Mouse (Mus musculus) small intestine, adult 2 months (tissue): ENCODE data around the gene Nr3c2. TPM values are rescaled to one million over a fixed set of nuclear protein-coding genes. Genes with fewer than 3 reads are reported as not detected.

Experiments used
- H3K27ac ChIP-seq: fragments of 200-500 bp; 2 replicates; pipeline ENCODE4 v1.5.1; 2012; ENCODE audit warnings: low read depth, low read length, control low read depth, inconsistent platforms; ENCODE audit not compliant: insufficient read depth
- H3K27me3 ChIP-seq: fragments of 200-500 bp; 2 replicates; pipeline ENCODE4 v1.6.1; 2012; ENCODE audit warnings: mild to moderate bottlenecking, moderate library complexity, low read length, inconsistent platforms; ENCODE audit not compliant: control insufficient read depth, insufficient read depth
- H3K36me3 ChIP-seq: fragments of 200-500 bp; 2 replicates; pipeline ENCODE4 v1.6.1; 2012; ENCODE audit warnings: mild to moderate bottlenecking, low read length, control low read depth, inconsistent platforms; ENCODE audit not compliant: control insufficient read depth, insufficient read depth
- H3K4me1 ChIP-seq: fragments of 200-500 bp; 2 replicates; pipeline ENCODE4 v1.6.1; 2012; ENCODE audit warnings: low read length, inconsistent platforms, mixed read lengths; ENCODE audit not compliant: control insufficient read depth, insufficient read depth, insufficient read length
- H3K4me3 ChIP-seq: fragments of 200-500 bp; 2 replicates; pipeline ENCODE4 v1.5.1; 2012; ENCODE audit warnings: low read depth, mild to moderate bottlenecking, control low read depth, inconsistent platforms, low read length, moderate library complexity
- CTCF ChIP-seq: fragments of 200-500 bp; IDR thresholded peaks from 2 replicates; pipeline ENCODE4 v1.5.1; 2012; ENCODE audit warnings: low read depth, mild to moderate bottlenecking, control low read depth, inconsistent platforms, low read length, moderate library complexity, mixed read lengths; ENCODE audit not compliant: insufficient replicate concordance, insufficient read length; ENCODE audit errors: extremely low read depth
- POLR2A ChIP-seq: fragments of 200-500 bp; IDR thresholded peaks from 2 replicates; pipeline ENCODE4 v1.6.1; 2012; ENCODE audit warnings: low read depth, mild to moderate bottlenecking, control low read depth, inconsistent platforms, low read length, moderate library complexity
- WGBS: fragments of 180-500 bp; shearing (Covaris S2); methylation state at CpG from one replicate; pipeline ENCODE4 v1.1.7; 2018; 5-methylcytosine and 5-hydroxymethylcytosine counted together
- polyA plus RNA-seq: library from polyadenylated mRNA; depleted of rRNA; stranded (reverse); fragments of >200 nt; gene quantifications from 2 replicates; pipeline ENCODE4 v1.2.3, GENCODE M21; 2012

Gene Nr3c2
- polyA plus RNA-seq, 1 experiment = 12.0 TPM

- no peak overlapping the region for H3K27ac ChIP-seq
- no peaks in the 10 kb centered on the region for H3K27me3 ChIP-seq
- H3K36me3 ChIP-seq = 0 out of 2 replicates have a peak, but pooled peaks cover 1% of the 10 kb centered on the region
- no peak overlapping the region for H3K4me3 ChIP-seq
- TF ChIP-seq POLR2A (no peak), CTCF (no peak)
- peaks cover 10% of the 10 kb centered on the region; the same call in 1 of the 2 replicates for H3K4me1 ChIP-seq
- WGBS = 92% methylated on average over 2 of the region's 2 CpGs
Measured at GRCm38 (mm10) chr8:76915260-76915659, 16.0 kb downstream of the Nr3c2 start.

DNA sequence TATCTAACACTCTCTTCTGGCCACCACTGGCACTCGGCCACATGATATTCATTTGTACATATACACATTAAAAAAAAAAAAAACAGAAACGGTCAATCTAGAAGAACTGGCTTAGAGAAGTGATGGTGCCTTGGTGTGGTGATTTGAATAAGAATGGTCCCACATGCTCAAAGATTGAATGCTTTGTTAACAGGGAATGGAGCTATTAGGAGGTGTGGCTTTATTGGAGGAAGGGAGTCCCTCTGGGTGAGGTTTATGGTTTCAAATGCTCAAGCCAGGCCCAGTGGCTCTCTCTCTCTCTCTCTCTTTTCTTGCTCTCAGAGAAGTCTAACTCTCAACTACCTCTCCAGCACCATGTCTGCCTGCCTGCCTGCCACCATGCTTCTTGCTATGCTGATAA lies 20.3 kb downstream of the Nr3c2 start:
- no peak for TF ChIP-seq CTCF
- no peak for TF ChIP-seq POLR2A
- Histone ChIP-seq H3K27ac (no peak overlapping the region), H3K36me3 (no peaks in the 10 kb centered on the region), H3K4me1 (0 out of 2 replicates have a peak, but pooled peaks cover 3% of the 10 kb centered on the region), H3K27me3 (no peaks in the 10 kb centered on the region), H3K4me3 (no peak overlapping the region)
- WGBS = 78% methylated on average over 2 of the region's 2 CpGs

DNA sequence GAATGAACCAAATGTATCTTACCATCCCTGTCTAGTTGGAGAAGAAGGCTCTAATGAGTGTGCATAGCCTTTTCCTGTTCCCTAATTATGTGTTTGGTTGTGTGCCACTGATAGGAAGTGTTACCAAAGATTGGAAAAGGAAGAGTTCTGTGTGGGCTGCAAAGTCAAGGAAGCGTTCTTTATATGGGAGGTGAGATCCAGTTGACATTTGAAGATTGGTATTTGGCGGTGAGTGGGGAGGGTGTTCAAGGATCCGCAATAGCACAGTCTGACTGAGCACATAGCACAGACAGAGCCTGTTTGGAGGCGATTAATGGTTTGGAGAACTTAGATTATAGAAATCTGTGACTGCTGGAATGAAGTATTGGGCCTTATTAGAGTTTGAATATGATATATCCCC lies 24.9 kb downstream of the Nr3c2 start:
- WGBS = 98% methylated on average over 4 of the region's 4 CpGs
- no peaks in the 10 kb centered on the region; the same call in 1 of the 2 replicates for H3K27me3 ChIP-seq
- 0 out of 2 replicates have a peak, but pooled peaks cover 4% of the 10 kb centered on the region for H3K36me3 ChIP-seq
- H3K27ac ChIP-seq = no peak overlapping the region
- no peak overlapping the region for H3K4me3 ChIP-seq
- H3K4me1 ChIP-seq = peaks cover 6% of the 10 kb centered on the region; the same call in 1 of the 2 replicates
- no peak for TF ChIP-seq POLR2A
- no peak for TF ChIP-seq CTCF

GRCm38 (mm10) chr8:76928326-76928725 lies 29.1 kb downstream of the Nr3c2 start:
- no peaks in the 10 kb centered on the region; the same call in 1 of the 2 replicates for H3K27me3 ChIP-seq
- WGBS = 24% methylated on average over 1 of the region's 1 CpGs
- peak overlapping the region; percentile 52 for H3K27ac ChIP-seq
- H3K4me3 ChIP-seq = no peak overlapping the region
- no peak for TF ChIP-seq CTCF
- TF ChIP-seq POLR2A = no peak
- 0 out of 2 replicates have a peak, but pooled peaks cover 4% of the 10 kb centered on the region for H3K36me3 ChIP-seq
- H3K4me1 ChIP-seq = peaks cover 3% of the 10 kb centered on the region; the same call in 1 of the 2 replicates

DNA sequence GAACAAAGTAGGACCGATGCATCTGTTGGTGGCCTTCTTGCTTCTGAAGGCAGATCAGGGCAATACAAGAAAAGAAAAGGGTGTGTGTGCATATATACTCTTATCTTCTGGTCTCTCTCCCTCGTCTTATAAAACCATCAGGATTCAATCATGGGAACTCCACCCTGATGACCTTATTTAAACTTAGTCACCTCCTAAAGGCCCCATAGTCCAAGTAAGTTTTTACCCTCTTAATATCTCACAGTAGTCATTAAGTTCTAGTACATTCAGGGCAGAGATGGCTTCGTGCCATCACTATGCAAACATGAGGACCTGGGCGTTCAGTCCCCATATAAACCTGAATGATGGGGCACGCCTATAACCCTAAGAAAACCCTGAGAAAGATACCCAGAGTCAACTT lies 29.6 kb downstream of the Nr3c2 start:
- 24% methylated on average over 5 of the region's 5 CpGs for WGBS
- TF ChIP-seq CTCF (no peak), POLR2A (no peak)
- H3K27me3 ChIP-seq = no peaks in the 10 kb centered on the region; the same call in 1 of the 2 replicates
- peaks cover 3% of the 10 kb centered on the region; the same call in 1 of the 2 replicates for H3K4me1 ChIP-seq
- H3K4me3 ChIP-seq = no peak overlapping the region
- 0 out of 2 replicates have a peak, but pooled peaks cover 4% of the 10 kb centered on the region for H3K36me3 ChIP-seq
- peak overlapping the region; percentile 58 for H3K27ac ChIP-seq

DNA sequence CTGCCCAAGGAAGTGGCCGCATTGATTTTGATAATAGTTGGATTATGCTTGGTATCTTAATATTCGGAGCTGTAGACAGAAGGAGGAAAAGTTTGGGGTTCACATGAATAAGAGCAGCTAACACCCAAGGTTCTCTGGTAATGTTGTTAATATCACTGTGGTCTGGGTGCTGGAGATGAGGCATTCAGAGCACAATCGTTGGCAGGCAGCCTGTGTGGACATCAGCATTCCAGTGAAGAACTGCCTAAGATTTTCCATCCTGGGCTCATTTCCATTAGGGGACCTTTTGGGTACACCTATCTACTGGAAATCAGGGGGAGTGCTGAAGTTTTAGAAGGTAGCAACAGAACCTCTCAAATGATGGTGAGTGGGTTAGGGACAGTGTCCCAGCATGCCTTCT lies 65.8 kb downstream of the Nr3c2 start:
- no peaks in the 10 kb centered on the region for H3K27me3 ChIP-seq
- no peak overlapping the region for H3K27ac ChIP-seq
- TF ChIP-seq POLR2A = no peak
- no peak for TF ChIP-seq CTCF
- WGBS = 88% methylated on average over 3 of the region's 3 CpGs
- H3K4me3 ChIP-seq = no peak overlapping the region
- H3K36me3 ChIP-seq = no peaks in the 10 kb centered on the region
- no peaks in the 10 kb centered on the region for H3K4me1 ChIP-seq

DNA sequence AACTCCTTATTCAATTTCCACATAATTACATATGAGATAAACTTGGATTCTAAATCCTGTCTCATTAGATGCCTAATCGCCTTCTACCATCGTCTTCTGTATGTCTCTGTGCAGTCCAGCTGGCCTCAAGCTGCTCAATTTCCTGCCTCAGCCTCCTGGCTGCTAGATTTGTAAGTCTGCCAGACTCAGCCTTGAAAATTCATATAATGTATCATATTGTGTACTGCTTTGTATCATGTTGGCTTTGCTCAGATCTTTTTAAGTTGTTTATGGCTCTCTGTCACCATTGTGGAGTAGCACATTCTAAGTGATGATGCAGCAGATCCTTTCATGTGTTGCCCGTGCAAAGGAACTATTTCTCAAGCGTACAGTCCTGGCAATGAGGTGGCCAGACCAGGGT lies 71.9 kb downstream of the Nr3c2 start:
- H3K36me3 ChIP-seq = no peaks in the 10 kb centered on the region
- H3K4me1 ChIP-seq = peaks cover 4% of the 10 kb centered on the region; the same call in 1 of the 2 replicates
- no peak overlapping the region for H3K4me3 ChIP-seq
- TF ChIP-seq CTCF = no peak
- no peak for TF ChIP-seq POLR2A
- WGBS = 78% methylated on average over 4 of the region's 4 CpGs
- H3K27ac ChIP-seq = no peak overlapping the region
- H3K27me3 ChIP-seq = no peaks in the 10 kb centered on the region

DNA sequence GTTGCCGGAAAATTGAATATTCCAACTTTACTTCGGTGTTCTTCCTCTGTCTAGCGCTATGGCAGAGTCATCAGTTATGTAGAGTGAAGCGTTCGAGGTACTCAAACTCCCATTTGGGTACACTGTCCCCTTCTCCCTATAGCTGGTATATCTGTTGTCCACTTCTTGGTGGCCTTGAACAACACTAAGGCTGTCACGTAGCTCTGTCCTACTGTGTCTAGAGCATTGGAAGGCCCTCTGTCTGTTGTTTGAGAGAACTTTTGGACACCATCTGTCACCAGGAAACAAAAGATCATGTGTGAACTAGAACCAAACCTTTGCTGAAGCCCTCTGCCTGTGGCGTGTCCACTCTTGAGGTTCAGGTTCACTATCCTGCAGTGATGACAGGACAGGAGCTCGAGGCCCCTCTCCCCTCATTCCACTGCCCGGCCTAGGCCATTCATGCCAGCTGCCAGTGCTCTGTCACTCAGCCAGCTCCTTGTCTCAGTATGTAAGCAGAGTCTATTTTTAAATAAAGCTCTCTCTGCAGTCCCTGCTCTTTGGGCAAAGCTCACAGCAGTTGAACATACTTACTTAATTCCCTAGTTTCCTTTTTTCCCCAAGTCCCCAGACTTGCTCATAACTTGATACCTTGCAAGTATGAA lies 72.6 kb downstream of the Nr3c2 start:
- no peaks in the 10 kb centered on the region for H3K36me3 ChIP-seq
- TF ChIP-seq POLR2A = no peak
- no peak overlapping the region for H3K27ac ChIP-seq
- 82% methylated on average over 9 of the region's 9 CpGs for WGBS
- H3K4me1 ChIP-seq = peaks cover 4% of the 10 kb centered on the region; the same call in 1 of the 2 replicates
- no peak overlapping the region for H3K4me3 ChIP-seq
- no peaks in the 10 kb centered on the region for H3K27me3 ChIP-seq
